Mouse (Mus musculus) spleen, adult 2 months (tissue): ENCODE results near the gene Slc44a2.

Experiments
- CTCF ChIP-seq: fragments of 200-500 bp; IDR thresholded peaks from 2 replicates; pipeline ENCODE4 v1.5.1; 2011; ENCODE audit warnings: mild to moderate bottlenecking, inconsistent platforms; ENCODE audit not compliant: insufficient read depth, insufficient read length, insufficient replicate concordance; ENCODE audit errors: extremely low read depth
- POLR2A ChIP-seq: fragments of 200-500 bp; IDR thresholded peaks from 2 replicates; pipeline ENCODE4 v1.6.1; 2011; ENCODE audit warnings: low read depth, low read length, inconsistent platforms

DNA sequence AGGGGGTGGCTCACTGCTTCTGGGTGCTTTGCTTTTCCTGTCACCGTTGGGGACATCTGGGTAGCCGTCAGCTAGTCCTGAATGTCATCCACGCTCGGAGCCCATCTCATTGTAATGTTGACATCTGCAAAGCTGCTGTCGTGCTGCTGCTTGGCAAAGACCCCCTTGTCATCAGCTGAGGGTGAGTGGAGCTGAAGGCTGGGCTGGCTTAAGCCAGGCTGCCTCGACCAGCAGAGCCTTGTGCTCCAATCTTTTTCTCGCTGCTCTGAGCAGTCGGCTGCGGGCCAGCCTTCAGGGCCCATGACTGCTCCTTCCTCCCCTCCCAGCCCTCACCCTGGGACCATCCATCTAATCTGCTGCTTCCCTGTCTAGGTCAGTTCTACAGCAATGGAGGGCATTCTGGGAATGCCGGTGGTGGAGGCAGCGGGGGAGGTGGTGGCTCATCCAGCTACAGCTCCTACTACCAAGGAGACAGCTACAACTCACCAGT lies 82.3 kb downstream of the Slc44a2 start:
- TF ChIP-seq POLR2A, result no peak
- no peak for TF ChIP-seq CTCF
